Mouse (Mus musculus): ENCODE results near the gene Pdlim3. TPM values are rescaled to one million over a fixed set of nuclear protein-coding genes. Genes with fewer than 3 reads are reported as not detected.
"Not testable (repeated sequence)": the region's sequence is repeated elsewhere in the genome, so short reads cannot be mapped to it uniquely, and the experiment has no call there.

Gene Pdlim3
- total RNA-seq (2017), result not detected in 3 replicates

GRCm38 (mm10) chr8:45885202-45885685 is at the start of gene Pdlim3:
Pdlim3 (plus strand) TSS chr8:45885461.
- ATAC-seq (replicated peaks; ENCODE audit: insufficient number of reproducible peaks, low FRiP score, low TSS enrichment, poor library complexity, severe bottlenecking), result no peak

GRCm38 (mm10) chr8:45843306-45843705 is 42.0 kb upstream of the Pdlim3 start:
- no peak for ATAC-seq (replicated peaks; ENCODE audit: insufficient number of reproducible peaks, low FRiP score, low TSS enrichment, poor library complexity, severe bottlenecking)

- ATAC-seq (replicated peaks; ENCODE audit: insufficient number of reproducible peaks, low FRiP score, low TSS enrichment, poor library complexity, severe bottlenecking), result no peak
Measured at GRCm38 (mm10) chr8:45844097-45844885, 41.0 kb upstream of the Pdlim3 start.

GRCm38 (mm10) chr8:45844911-45845481 is 40.3 kb upstream of the Pdlim3 start:
- ATAC-seq (replicated peaks; ENCODE audit: insufficient number of reproducible peaks, low FRiP score, low TSS enrichment, poor library complexity, severe bottlenecking), result no peak

- ATAC-seq (replicated peaks; ENCODE audit: insufficient number of reproducible peaks, low FRiP score, low TSS enrichment, poor library complexity, severe bottlenecking), result no peak
Measured at GRCm38 (mm10) chr8:45845906-45846305, 39.4 kb upstream of the Pdlim3 start.

- ATAC-seq (replicated peaks; ENCODE audit: insufficient number of reproducible peaks, low FRiP score, low TSS enrichment, poor library complexity, severe bottlenecking), result no peak
Measured at GRCm38 (mm10) chr8:45855118-45855517, 30.1 kb upstream of the Pdlim3 start.

- no peak for ATAC-seq (replicated peaks; ENCODE audit: insufficient number of reproducible peaks, low FRiP score, low TSS enrichment, poor library complexity, severe bottlenecking)
Measured at GRCm38 (mm10) chr8:45857734-45858133, 27.5 kb upstream of the Pdlim3 start.

- ATAC-seq (replicated peaks; ENCODE audit: insufficient number of reproducible peaks, low FRiP score, low TSS enrichment, poor library complexity, severe bottlenecking), result no peak
Measured at GRCm38 (mm10) chr8:45858391-45858790, 26.9 kb upstream of the Pdlim3 start.

- not testable (repeated sequence) for ATAC-seq (replicated peaks; ENCODE audit: insufficient number of reproducible peaks, low FRiP score, low TSS enrichment, poor library complexity, severe bottlenecking)
Measured at GRCm38 (mm10) chr8:45871587-45871986, 13.7 kb upstream of the Pdlim3 start.

GRCm38 (mm10) chr8:45872077-45872476 is 13.2 kb upstream of the Pdlim3 start:
- ATAC-seq (replicated peaks; ENCODE audit: insufficient number of reproducible peaks, low FRiP score, low TSS enrichment, poor library complexity, severe bottlenecking), result no peak

- no peak for ATAC-seq (replicated peaks; ENCODE audit: insufficient number of reproducible peaks, low FRiP score, low TSS enrichment, poor library complexity, severe bottlenecking)
Measured at GRCm38 (mm10) chr8:45874945-45875626, 10.2 kb upstream of the Pdlim3 start.

- no peak for ATAC-seq (replicated peaks; ENCODE audit: insufficient number of reproducible peaks, low FRiP score, low TSS enrichment, poor library complexity, severe bottlenecking)
Measured at GRCm38 (mm10) chr8:45876397-45876796, 8.9 kb upstream of the Pdlim3 start.

- ATAC-seq (replicated peaks; ENCODE audit: insufficient number of reproducible peaks, low FRiP score, low TSS enrichment, poor library complexity, severe bottlenecking), result no peak
Measured at GRCm38 (mm10) chr8:45877680-45878079, 7.6 kb upstream of the Pdlim3 start.

GRCm38 (mm10) chr8:45880457-45880856 is 4.8 kb upstream of the Pdlim3 start:
- no peak for ATAC-seq (replicated peaks; ENCODE audit: insufficient number of reproducible peaks, low FRiP score, low TSS enrichment, poor library complexity, severe bottlenecking)

GRCm38 (mm10) chr8:45881726-45882125 is 3.5 kb upstream of the Pdlim3 start:
- ATAC-seq (replicated peaks; ENCODE audit: insufficient number of reproducible peaks, low FRiP score, low TSS enrichment, poor library complexity, severe bottlenecking), result no peak

- no peak for ATAC-seq (replicated peaks; ENCODE audit: insufficient number of reproducible peaks, low FRiP score, low TSS enrichment, poor library complexity, severe bottlenecking)
Measured at GRCm38 (mm10) chr8:45883793-45884192, 1.5 kb upstream of the Pdlim3 start.

- ATAC-seq (replicated peaks; ENCODE audit: insufficient number of reproducible peaks, low FRiP score, low TSS enrichment, poor library complexity, severe bottlenecking), result no peak
Measured at GRCm38 (mm10) chr8:45884552-45884951, 709 bp upstream of the Pdlim3 start.

- ATAC-seq (replicated peaks; ENCODE audit: insufficient number of reproducible peaks, low FRiP score, low TSS enrichment, poor library complexity, severe bottlenecking), result no peak
Measured at GRCm38 (mm10) chr8:45885775-45886174, 514 bp downstream of the Pdlim3 start.

GRCm38 (mm10) chr8:45889737-45890136 is 4.5 kb downstream of the Pdlim3 start:
- ATAC-seq (replicated peaks; ENCODE audit: insufficient number of reproducible peaks, low FRiP score, low TSS enrichment, poor library complexity, severe bottlenecking), result no peak

GRCm38 (mm10) chr8:45896590-45896989 is 11.3 kb downstream of the Pdlim3 start:
- no peak for ATAC-seq (replicated peaks; ENCODE audit: insufficient number of reproducible peaks, low FRiP score, low TSS enrichment, poor library complexity, severe bottlenecking)
